Mouse (Mus musculus) inflammation-experienced regulatory T-cells, adult 6 months (primary cell): ENCODE data around the gene Efr3b. TPM values are rescaled to one million over a fixed set of nuclear protein-coding genes. Genes with fewer than 3 reads are reported as not detected.
A peak's percentile ranks its signal among the peaks of the same experiment; 100 is the strongest.

ENCODE experiments used
- ATAC-seq: one replicate; pipeline ENCODE4 v1.8.0; 2017
- polyA plus RNA-seq, 3 experiments: library from polyadenylated mRNA; unstranded; fragments of 100-300 nt; shearing (Covaris generic); gene quantifications; one replicate each; pipeline ENCODE4 v1.2.1; 2017

Gene Efr3b
- polyA plus RNA-seq = under 1 TPM in 2 of 3 experiments, not detected in 1; 0.29 to 0.43 TPM

GRCm38 (mm10) chr12:4038061-4039041, at the start of gene Efr3b:
Efr3b (minus strand) TSS chr12:4038915.
- ATAC-seq = peak; percentile 61

DNA sequence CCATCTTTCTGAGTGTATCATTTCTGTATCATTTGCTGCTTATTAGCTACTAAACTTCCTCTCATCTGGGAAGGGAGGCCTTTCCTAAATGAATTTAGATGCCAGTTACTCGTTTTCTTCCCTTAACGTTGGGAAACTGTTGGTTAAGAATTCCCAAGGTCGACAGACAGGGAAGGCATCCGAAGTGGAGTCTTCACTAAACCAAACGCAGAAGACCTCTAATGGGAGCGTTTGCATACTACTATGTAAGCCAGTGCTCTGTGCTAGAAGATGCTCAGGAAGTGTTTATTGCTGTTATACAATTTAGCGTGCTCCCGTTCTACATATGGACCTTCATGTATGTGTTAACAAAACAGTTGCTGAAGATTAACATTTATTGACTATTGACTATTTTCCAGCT, 44.7 kb upstream of the Efr3b start:
- ATAC-seq = no peak

DNA sequence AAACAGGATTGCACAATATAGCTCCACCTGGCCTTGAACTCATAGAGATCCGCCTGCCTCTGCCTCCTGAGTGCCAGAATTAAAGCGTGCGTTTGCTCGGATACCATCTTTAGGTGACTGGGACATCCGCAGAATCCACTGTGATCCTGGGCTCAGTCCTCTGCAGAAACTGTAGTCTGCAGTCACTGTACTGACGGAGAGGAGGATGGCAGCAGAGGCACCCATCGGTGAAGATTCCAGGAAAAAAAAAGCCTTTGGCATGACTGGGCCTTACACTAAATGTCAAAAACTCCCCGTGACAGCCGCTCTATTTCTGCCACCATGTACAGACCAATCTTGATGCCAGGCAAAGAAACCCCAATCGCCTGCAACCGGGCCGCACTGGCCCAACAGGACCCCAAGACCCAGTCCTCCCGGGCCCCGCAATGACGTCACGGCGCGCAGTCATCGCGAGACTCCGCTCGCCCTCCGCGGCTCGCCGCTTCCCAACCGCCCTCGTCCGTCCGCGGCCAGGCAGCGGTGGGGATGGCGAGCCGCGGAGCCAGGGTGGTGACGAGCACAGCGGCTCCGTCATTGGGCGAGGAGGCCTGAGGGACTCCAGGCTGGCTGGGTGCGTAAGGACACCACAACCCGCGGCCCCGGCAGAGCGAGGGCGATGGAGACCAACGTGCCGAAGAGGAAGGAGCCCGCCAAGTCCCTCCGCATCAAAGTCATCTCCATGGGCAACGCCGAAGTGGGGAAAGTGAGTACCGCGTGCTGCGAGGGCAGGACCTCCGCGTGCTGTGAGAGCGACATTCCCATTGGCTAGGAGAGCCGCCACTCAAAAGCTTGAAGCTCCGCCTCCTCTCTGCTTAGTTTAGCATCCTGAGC, 43.7 kb upstream of the Efr3b start, which contains the start of gene Dnajc27:
Gene Dnajc27, plus strand, starts transcription at position 452 of the 870 bp plus-strand sequence.
- ATAC-seq = peak; percentile 97

GRCm38 (mm10) chr12:4080311-4080710, 41.6 kb upstream of the Efr3b start:
- no peak for ATAC-seq

GRCm38 (mm10) chr12:4078069-4078468, 39.4 kb upstream of the Efr3b start:
- no peak for ATAC-seq

DNA sequence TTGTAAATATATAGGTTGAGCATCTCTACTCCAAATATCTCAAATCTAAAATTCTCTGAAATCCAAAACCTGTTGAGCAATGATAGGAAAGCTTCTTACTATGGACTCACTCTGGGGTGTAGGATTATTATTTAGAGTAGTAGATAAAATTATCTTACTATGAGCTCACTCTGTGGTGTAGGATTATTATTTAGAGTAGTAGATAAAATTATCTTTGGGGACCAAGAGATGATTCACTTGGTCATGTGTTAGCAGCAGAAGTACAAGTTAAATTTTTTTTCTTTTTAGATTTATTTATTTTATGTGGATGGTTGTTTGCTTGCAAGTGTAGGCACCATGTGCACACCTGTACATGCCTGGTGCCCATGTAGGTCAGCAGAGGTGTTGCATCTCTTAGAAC, 37.7 kb upstream of the Efr3b start:
- ATAC-seq = no peak

DNA sequence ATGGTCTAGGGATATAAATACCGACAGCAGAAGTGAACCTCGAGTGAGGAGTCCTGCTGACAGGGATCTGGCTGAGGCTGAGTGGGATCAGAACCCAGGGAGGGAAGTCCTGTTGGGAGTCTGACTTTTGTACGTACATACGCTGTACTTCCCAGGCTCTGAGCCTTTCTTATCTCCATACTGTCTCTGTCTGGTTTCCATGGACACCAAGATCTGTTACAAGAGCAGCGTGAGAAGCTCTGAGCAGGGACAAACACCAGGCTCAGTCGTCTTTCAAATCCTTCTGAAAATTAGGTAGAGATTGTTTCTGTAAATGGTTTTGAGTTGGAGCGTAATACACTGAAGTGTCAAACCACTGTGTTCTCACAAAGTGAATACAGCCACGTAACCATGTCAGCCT, 36.7 kb upstream of the Efr3b start:
- no peak for ATAC-seq

- no peak for ATAC-seq
Measured at GRCm38 (mm10) chr12:4071671-4072070, 33.0 kb upstream of the Efr3b start.

DNA sequence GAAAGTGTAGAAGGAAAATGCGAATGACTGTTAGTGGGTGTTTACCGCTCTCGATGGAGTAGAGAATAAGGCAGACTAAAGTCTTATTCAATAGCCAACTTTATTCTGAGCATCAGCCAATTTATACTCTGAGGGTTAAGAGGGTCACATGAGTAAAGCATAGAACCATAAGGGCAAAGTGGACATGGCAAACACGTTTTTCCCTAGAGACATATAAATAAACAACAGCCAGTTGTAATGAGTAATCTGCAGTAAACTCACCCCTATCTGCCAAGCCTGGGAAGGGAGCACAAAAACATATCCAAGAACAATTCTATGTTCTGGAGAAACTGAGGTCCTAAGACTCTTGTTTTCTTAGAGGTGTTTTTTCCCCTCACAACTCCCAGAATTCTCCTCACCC, 29.8 kb upstream of the Efr3b start:
- no peak for ATAC-seq

DNA sequence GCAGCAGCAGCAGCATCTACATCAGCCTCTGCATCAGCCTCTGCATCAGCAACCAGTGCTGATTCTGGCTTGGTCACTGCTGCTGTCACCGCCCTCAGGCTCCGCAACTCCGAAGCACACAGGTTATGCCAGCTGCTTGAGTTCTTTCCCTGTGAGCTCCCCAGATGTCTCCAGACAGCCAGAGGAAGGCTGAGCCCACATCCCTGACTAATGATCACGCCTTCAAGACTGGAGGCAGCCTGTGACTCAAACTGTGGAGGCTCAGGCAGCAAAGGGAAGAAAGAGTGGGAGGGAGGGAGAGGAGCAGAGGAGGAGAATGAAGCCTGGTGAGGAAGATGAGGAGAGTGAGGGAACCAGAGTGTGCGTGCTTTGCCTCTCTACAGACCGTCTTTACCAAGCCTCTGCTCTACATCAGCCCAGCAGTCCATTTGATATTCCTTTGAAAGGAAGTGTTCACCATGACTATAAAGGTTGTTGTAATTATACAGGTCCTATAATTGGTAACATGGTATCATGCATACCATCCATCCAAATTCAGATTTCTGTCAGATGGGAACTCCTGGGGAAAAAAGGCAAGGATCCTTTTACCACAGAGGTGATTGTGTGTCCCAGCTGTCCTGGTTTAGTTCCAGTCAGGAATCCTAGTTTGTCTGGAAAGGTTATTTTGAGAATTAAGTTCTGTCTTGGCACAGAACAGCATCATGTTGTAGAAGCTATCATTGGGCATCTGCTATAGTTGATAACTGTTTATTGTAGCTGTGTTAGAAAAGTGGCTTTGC, 28.2 kb upstream of the Efr3b start:
- ATAC-seq = no peak

GRCm38 (mm10) chr12:4065944-4066343, 27.2 kb upstream of the Efr3b start:
- no peak for ATAC-seq

DNA sequence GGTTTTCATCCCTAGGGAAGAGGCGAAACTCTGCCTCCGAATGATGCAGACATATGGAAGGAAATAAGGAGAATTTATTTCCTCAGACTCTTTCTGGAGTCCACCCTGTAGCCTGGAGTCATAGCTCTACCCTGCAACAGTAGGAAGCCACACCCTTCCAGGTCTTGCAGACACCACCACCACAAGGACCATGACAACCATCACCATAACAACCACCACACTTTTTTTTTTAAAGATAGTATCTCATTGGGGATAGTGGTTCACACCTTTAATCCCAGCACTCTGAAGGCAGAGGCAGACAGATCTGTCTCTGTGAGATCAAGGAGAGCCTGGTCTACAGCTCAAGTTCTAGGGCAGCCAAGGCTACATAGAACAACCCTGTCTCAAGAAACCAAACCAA, 26.8 kb upstream of the Efr3b start:
- ATAC-seq = no peak

GRCm38 (mm10) chr12:4059683-4060082, 21.0 kb upstream of the Efr3b start:
- no peak for ATAC-seq

GRCm38 (mm10) chr12:4058321-4058720, 19.6 kb upstream of the Efr3b start:
- ATAC-seq = no peak

DNA sequence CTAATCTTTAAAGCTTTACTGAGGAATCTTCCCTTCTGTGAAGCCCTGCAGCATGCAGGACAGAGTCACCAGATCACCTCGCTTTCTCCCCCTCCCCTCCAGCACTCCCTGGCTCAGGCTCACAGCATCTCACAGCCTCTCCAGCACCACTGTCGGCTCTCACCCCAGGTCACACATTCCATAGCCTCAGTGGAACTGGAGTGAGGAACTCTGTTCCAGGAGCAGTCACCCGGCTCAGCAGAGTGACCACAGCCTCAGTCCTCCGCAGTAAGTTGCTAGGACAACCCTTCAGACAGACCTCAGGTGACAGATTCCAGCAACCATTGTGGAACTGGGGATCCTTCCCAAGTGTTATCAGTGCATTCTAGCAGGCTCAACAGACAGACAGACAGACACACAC, 16.1 kb upstream of the Efr3b start:
- no peak for ATAC-seq

DNA sequence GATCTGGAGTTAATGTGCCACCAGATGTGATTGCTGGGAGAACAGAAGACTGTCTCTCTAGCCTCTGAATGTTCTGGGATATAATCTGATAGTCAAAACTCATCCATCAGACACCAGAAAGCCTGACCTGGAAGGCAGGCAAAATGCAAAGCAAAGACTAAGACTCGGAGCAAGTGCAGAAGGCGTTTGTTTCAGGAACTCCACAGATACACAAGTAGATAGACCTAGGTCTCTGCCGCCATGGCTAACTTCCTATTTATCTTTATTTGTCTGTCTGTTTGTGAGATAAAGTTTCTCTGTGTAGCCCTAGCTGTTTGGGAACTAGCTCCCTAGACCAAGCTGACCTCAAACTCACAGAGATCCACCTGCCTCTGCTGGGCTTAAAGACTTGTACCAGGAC, 14.9 kb upstream of the Efr3b start:
- no peak for ATAC-seq

DNA sequence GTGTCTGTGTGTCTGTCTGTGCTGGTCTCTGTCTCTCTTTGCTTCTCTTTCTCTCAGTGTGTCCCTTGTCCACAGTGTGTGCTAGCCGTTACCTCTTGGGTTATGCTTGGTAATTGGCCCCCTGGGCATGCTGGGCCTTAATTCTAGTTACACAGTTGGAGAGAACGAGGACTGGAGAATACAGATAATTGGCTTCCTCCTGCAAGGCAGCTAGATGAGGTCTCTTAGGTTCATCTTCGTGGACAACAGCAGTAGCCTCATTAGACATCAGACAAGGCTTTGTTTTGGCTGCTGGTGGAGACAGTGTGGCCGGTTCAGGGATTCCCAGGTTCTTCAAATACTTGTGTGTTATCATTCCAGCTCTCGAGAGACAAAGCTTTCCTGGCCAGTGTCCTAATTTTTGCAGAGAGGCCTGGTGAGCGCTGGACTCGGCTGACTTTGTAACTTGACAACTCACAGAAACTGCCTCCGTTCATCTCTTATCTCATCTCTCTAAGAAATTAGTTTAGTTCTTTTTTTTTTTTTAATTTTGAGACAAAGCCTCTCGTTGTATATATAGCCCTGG, 12.2 kb upstream of the Efr3b start:
- ATAC-seq = no peak

DNA sequence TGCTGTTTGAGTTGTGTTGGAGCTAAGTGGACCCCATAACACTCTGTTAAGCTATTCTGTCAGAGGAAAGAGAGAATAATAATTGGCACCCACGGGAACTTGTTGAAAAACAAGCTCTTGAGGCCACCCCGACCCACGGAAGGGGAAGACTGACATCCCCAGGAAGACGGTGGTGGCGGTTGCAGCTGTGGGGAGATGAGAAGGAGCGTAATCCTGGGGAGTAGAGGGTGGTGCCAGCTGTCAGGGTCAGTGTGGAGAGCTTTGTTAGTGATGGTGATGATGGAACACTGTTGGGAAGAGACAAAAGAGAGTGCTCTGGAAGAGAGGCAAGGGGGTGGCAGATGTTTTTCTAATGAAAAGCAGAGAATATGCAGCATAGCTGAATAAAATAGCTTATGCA, 9.3 kb upstream of the Efr3b start:
- no peak for ATAC-seq

- no peak for ATAC-seq
Measured at GRCm38 (mm10) chr12:4045992-4046391, 7.3 kb upstream of the Efr3b start.

GRCm38 (mm10) chr12:4042411-4042810, 3.7 kb upstream of the Efr3b start:
- no peak for ATAC-seq

DNA sequence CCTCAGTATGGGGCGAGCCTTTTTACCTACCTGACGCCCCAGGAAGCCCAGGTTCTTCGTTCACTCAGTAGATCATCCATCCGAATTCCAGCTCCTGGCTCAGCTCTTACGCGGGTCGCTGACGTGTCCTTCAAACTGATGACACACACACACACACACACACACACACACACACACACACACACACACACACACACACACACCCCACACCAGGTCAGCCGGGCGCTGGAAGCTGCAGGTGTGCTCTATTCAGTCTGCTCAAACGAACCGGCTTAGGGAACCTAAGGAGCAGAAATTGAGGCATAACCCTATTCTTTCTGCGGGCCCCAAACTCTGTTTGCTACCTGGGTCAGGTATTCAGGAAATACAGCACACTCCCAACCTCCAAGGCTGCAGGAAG, 331 bp upstream of the Efr3b start:
- no peak for ATAC-seq

DNA sequence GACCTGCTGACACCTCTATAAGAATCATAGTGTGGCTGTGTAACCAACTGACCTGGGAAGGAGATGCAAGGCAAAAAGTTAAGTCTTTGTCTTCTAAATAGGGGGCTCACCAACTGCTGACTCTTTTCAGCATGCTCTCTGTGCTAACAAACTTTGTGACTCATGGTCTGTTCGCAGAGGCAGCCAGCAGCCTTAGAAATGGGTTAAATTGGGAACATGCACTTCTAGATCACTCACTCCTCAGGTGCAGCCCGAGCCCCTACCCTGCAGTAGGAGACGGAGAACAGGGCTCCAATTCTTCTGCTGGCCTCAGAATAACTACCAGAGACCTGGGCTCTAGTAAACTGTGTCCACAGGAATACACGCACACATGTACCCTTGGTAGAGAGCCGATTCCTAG, 1.2 kb downstream of the Efr3b start:
- ATAC-seq = no peak
